Mouse (Mus musculus) liver, postnatal 0 days (tissue): ENCODE measurements around the gene Alad.

ENCODE experiments used
- CTCF ChIP-seq: sonication (generic); IDR thresholded peaks from 2 replicates; pipeline ENCODE4 v1.5.1; 2016; ENCODE audit warnings: antibody characterized with exemption, low read depth
- EP300 ChIP-seq: IDR thresholded peaks from 2 replicates; pipeline ENCODE4 v1.6.1; 2016; ENCODE audit warnings: antibody characterized with exemption, low read depth, mild to moderate bottlenecking

- TF ChIP-seq CTCF = no peak
- no peak for TF ChIP-seq EP300
Measured at GRCm38 (mm10) chr4:62470598-62471051, 49.1 kb downstream of the Alad start, which contains the start of gene Wdr31.
